Mouse (Mus musculus): ENCODE measurements around the gene Ppp1r3g.

DNA sequence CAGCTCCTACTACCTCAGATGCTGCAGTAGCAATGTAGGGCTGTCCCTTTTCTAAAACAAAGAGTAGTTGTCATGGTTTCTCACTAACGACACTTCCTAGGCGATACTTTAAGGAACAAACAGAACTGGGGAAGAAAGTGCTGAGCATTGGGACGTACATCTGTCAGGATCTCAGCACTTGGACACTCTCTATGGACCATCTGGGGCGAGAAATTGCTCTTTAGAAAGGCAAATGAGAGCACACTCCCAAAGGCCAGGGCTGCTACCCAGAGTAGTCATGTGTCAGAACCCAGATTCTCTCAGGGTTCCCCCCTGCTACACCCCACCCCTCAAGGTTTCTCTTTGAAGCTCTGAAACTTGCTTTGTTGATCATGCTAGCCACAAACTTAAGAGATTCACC lies 21.8 kb downstream of the Ppp1r3g start:
- TF ChIP-seq CTCF (IDR thresholded peaks at IDR 0.05; ENCODE audit: control insufficient read depth, insufficient read depth, insufficient replicate concordance, low read depth, low read length), result no peak
- no peak for TF ChIP-seq POLR2A (IDR thresholded peaks at IDR 0.05; ENCODE audit: control insufficient read depth, low read depth, low read length)

Data from testis, adult 2 months (tissue).